Mouse (Mus musculus): ENCODE data around the gene Tmem126b.

The Tmem126b gene

DNA sequence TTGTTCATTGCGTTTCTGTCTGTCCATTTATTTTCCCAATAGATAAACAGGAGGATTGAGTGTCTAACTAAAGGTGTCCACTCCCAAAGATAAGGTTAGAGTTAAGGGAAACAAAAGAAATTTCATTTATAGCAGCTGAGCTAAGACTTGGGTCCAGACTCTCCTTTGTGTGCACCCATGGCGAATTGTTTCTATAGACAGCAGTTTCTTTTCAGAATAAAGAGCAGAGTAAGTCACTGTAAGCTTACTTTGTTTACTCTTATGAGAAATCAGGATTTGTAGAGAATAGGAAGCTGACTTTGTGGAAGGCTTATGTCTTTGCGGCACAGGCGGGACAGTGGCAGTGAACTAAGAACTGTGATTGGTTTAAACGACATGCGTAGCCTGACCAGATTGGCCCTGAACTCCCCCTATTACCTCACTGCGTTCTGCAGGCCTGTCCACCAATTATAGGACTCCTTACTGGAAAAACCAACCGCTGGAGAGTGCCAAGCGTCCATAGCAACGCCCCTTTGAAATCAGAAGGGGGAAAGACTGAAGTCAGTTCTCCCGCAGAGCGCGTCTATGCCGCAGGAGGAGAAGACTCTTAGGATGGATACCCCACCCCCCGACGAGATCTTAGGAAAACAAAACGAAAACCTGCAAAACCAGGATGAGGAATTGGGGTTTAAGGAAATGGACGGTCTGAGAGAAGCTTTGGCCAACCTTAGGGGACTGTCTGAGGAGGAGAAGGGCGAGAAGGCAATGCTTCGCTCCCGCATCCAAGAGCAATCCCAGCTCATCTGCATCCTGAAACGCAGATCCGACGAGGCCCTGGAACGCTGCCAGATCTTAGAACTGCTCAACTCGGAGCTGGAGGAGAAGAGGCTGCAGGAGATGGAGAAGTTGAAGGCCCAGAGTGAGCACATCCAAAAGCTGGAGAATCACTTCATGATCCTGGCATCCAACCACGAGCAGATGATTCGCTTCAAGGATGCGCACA, 49.5 kb downstream of the Tmem126b start, which contains the start of gene Ccdc89:
Gene Ccdc89 (plus strand): TSS at position 558 of the 982 bp plus-strand sequence.
- peak; percentile 49 for DNase-seq (ENCODE audit: low read depth)

Data from c-Kit-positive CD71-negative TER-119-negative erythroid progenitor cells, embryonic 14.5 days (primary cell).